Mouse (Mus musculus) liver, embryonic 14.5 days (tissue): ENCODE measurements around the gene Nrip1. TPM values are rescaled to one million over a fixed set of nuclear protein-coding genes. Genes with fewer than 3 reads are reported as not detected.

ENCODE experiments used
- ATAC-seq: fragments of 200-750 bp; cut with Nextera tagmentation; 2 replicates; pipeline ENCODE4 v1.8.0; 2017; ENCODE audit warnings: moderate number of reproducible peaks, mild to moderate bottlenecking, moderate library complexity; ENCODE audit not compliant: insufficient read depth
- DNase-seq, 3 experiments: peaks; one replicate each; pipeline ENCODE4 v3.0.0-alpha.2; 2012 to 2013; ENCODE audit warnings: low read depth in 3 of 3, low spot score in 3 of 3
- H3K27ac ChIP-seq: fragments of 300-500 bp; sonication (generic); 2 replicates; pipeline ENCODE4 v1.5.1; 2014; ENCODE audit warnings: moderate library complexity, mild to moderate bottlenecking, control low read depth, inconsistent platforms
- H3K27me3 ChIP-seq: fragments of 300-500 bp; sonication (generic); 2 replicates; pipeline ENCODE4 v1.6.1; 2014; ENCODE audit warnings: mild to moderate bottlenecking, low read length, moderate library complexity; ENCODE audit not compliant: control insufficient read depth, insufficient read depth
- H3K36me3 ChIP-seq: fragments of 300-500 bp; sonication (generic); replicated peaks from 2 replicates; pipeline ENCODE4 v1.6.1; 2014; ENCODE audit warnings: low read depth; ENCODE audit not compliant: control insufficient read depth, insufficient read depth
- H3K4me1 ChIP-seq, 2 experiments: fragments of 200-500 bp in 1 of 2; fragments of 300-500 bp in 1 of 2; sonication (generic) in 1 of 2; replicated peaks; 2 replicates each; pipeline ENCODE4 v1.6.1; 2012 to 2014; ENCODE audit warnings: antibody characterized with exemption in 1 of 2, inconsistent platforms in 1 of 2, low read length in 1 of 2; ENCODE audit not compliant: control insufficient read depth in 2 of 2, insufficient read depth in 2 of 2
- H3K4me2 ChIP-seq: fragments of 300-500 bp; sonication (generic); 2 replicates; pipeline ENCODE4 v1.6.1; 2014; ENCODE audit warnings: low read depth, mild to moderate bottlenecking, control low read depth, moderate library complexity
- H3K4me3 ChIP-seq, 2 experiments: fragments of 200-500 bp in 1 of 2; fragments of 300-500 bp in 1 of 2; sonication (generic) in 1 of 2; 2 replicates each; pipeline ENCODE4 v1.5.1; 2012 to 2014; ENCODE audit warnings: low read depth in 2 of 2, low read length in 2 of 2, mild to moderate bottlenecking in 2 of 2, control low read depth in 1 of 2, inconsistent platforms in 1 of 2, moderate library complexity in 1 of 2; ENCODE audit not compliant: insufficient read depth in 1 of 2
- H3K9ac ChIP-seq: fragments of 300-500 bp; sonication (generic); replicated peaks from 2 replicates; pipeline ENCODE4 v1.6.1; 2014; ENCODE audit warnings: mild to moderate bottlenecking, control low read depth, moderate library complexity
- H3K9me3 ChIP-seq: fragments of 300-500 bp; sonication (generic); 2 replicates; pipeline ENCODE4 v1.6.1; 2016; ENCODE audit warnings: low read length, mixed read lengths; ENCODE audit not compliant: control insufficient read depth
- CTCF ChIP-seq: IDR thresholded peaks from 2 replicates; pipeline ENCODE4 v1.5.1; 2016; ENCODE audit warnings: antibody characterized with exemption, low read depth, control low read depth
- EP300 ChIP-seq: IDR thresholded peaks from 2 replicates; pipeline ENCODE4 v1.6.1; 2016; ENCODE audit warnings: antibody characterized with exemption, low read depth
- WGBS: fragments of 180-500 bp; shearing (Covaris S2); extraction: QIAGEN DNeasy Blood & Tissue Kit; methylation state at CpG from one replicate; pipeline ENCODE4 v1.1.7; 2014; ENCODE audit not compliant: insufficient replicate concordance; 5-methylcytosine and 5-hydroxymethylcytosine counted together
- polyA plus RNA-seq, 2 experiments: library from polyadenylated mRNA; depleted of rRNA in 1 of 2; stranded (reverse) in 1 of 2; unstranded in 1 of 2; fragments of >200 nt; fragmentation: Nextera tagmentation in 1 of 2; extraction: Ambion mirVana in 1 of 2; gene quantifications; 2 replicates each; pipeline versions ENCODE4 v1.2.1 to v1.2.3; 2012 to 2014

Gene Nrip1
- polyA plus RNA-seq, 2 experiments: 3.5 to 11.7 TPM

DNA sequence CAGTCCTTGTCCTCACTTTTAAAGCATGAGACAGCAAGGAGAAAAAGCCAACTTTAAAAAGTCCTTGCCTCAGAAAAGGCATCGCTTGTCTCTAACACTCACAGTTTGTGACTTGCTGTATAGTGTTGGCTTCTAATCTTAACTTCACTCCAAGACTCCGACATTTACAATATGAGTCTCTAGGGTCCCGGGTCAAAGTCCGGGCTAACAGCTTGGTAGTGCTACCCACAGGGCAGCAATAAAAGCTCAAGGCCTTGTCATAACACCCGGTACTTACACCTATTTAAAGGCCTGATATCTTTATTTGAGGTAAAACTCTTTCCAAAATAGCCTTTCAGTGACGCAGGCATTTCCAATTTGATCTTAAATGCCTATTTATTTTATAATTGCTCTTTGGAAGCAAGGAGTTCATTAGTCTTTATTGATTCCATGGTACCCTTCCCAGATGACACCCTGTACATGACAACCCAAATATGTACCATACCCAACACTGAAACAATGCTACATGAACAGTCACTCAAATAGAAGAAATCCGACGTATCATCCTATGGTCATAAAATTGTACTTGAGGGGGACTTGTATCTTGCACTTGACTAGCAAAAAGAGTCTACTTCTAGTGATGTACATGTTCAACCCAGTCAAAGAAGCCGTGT lies 41.9 kb upstream of the Nrip1 start:
- H3K9ac ChIP-seq: no peak overlapping the region
- H3K27me3 ChIP-seq: no peaks in the 10 kb centered on the region
- no peaks in the 10 kb centered on the region for H3K36me3 ChIP-seq
- 73% methylated on average over 9 of the region's 9 CpGs for WGBS
- no peaks in the 10 kb centered on the region for H3K9me3 ChIP-seq
- H3K27ac ChIP-seq: no peak overlapping the region
- no peak overlapping the region for H3K4me3 ChIP-seq
- TF ChIP-seq EP300 (no peak), CTCF (no peak)
- DNase-seq (no peak), ATAC-seq (no peak)
- no peaks in the 10 kb centered on the region for H3K4me1 ChIP-seq
- no peak overlapping the region for H3K4me2 ChIP-seq

DNA sequence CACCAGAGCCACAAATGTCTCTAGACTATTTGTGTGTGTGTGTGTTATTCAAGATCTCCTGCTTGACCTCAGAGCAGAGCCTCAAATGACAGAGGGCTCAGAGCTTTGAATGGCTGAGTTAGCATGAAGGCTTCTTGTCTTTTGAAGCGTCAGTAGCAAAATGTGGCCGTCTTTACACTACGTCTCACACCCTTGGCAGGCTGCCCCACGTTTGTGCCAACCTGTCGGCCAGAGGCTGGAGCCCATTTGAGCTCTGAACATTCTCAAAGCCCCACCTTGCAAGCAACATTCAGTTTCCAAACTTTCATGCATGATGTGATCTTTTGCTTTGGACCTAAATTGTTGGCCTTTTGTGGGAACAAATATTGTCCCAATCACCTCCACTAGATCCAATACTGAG lies 40.9 kb upstream of the Nrip1 start:
- Histone ChIP-seq H3K36me3 (no peaks in the 10 kb centered on the region), H3K9me3 (no peaks in the 10 kb centered on the region), H3K27ac (no peak overlapping the region), H3K4me3 (no peak overlapping the region), H3K9ac (no peak overlapping the region), H3K4me1 (no peaks in the 10 kb centered on the region), H3K4me2 (no peak overlapping the region), H3K27me3 (no peaks in the 10 kb centered on the region)
- DNase-seq: no peak
- WGBS: 77% methylated on average over 5 of the region's 5 CpGs
- TF ChIP-seq EP300 (no peak), CTCF (no peak)
- ATAC-seq: no peak

DNA sequence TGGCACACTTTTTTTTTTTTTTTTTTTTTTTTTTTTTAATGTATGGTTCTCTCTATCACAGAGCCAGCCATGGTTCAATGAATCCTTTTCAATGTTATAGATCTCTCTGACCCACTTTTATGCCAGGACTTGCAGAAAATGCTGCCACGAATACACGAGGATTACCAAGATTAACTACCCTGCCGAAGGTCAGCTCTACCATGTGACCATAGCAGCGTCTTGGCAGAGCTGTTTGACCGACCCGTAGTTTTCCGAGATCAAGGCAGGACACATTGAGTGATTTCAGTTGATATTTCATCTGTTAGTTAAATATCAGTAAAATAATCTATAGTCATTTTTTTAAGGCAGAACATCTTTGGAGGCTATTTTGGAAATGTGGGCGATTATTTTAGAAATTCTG lies 40.0 kb upstream of the Nrip1 start:
- H3K27ac ChIP-seq: no peak overlapping the region

DNA sequence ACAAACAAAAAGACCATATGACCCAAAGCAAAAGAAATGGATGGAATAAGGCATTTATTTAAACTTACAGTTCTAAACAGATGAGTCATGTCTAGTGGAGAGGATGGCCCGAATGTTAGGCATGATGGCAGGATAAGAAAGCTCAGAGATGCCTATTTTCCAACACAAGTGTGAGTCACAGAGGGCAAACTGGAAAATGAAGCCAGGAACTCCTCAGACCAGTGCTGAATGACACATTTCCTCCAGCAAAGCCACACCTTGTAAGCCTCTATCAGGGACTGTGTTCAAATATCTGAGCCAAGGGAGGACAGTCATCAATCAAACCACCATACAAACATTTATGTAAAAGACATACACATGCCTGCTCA lies 35.7 kb upstream of the Nrip1 start:
- Histone ChIP-seq H3K4me2 (no peak overlapping the region), H3K9ac (no peak overlapping the region)
- DNase-seq: peak in 1 of 3 experiments; percentile 9

More for the DNA sequence above, 40.0 kb upstream of the Nrip1 start:
- Histone ChIP-seq H3K9ac (no peak overlapping the region), H3K4me3 (no peak overlapping the region), H3K4me2 (no peak overlapping the region), H3K27me3 (no peaks in the 10 kb centered on the region), H3K36me3 (no peaks in the 10 kb centered on the region), H3K4me1 (no peaks in the 10 kb centered on the region), H3K9me3 (no peaks in the 10 kb centered on the region)
- WGBS: 78% methylated on average over 8 of the region's 8 CpGs
- ATAC-seq: no peak
- TF ChIP-seq CTCF: no peak
- TF ChIP-seq EP300: no peak
- DNase-seq: no peak

GRCm38 (mm10) chr16:76408696-76409354 lies 35.2 kb upstream of the Nrip1 start:
- DNase-seq: no peak
- H3K9me3 ChIP-seq: no peaks in the 10 kb centered on the region
- no peak for ATAC-seq
- WGBS: 47% methylated on average over 4 of the region's 4 CpGs
- H3K36me3 ChIP-seq: no peaks in the 10 kb centered on the region
- H3K27ac ChIP-seq: no peak overlapping the region
- no peaks in the 10 kb centered on the region for H3K27me3 ChIP-seq
- H3K4me3 ChIP-seq: no peak overlapping the region
- no peak overlapping the region for H3K4me2 ChIP-seq
- peak; percentile 22; the same call in 1 of the 2 replicates for TF ChIP-seq EP300
- no peak for TF ChIP-seq CTCF
- peaks cover 0 to 4% of the 10 kb centered on the region in 2 experiments; a peak in 2 of 4 replicates for H3K4me1 ChIP-seq
- no peak overlapping the region for H3K9ac ChIP-seq

More for the DNA sequence above, 35.7 kb upstream of the Nrip1 start:
- ATAC-seq: no peak
- H3K4me3 ChIP-seq: no peak overlapping the region
- WGBS: 27% methylated on average over 1 of the region's 1 CpGs
- H3K4me1 ChIP-seq: peaks cover 0 to 4% of the 10 kb centered on the region in 2 experiments; a peak in 2 of 4 replicates
- no peak overlapping the region for H3K27ac ChIP-seq
- TF ChIP-seq CTCF (no peak), EP300 (no peak)
- H3K27me3 ChIP-seq: no peaks in the 10 kb centered on the region
- H3K9me3 ChIP-seq: no peaks in the 10 kb centered on the region
- H3K36me3 ChIP-seq: no peaks in the 10 kb centered on the region
